Mouse (Mus musculus) left cerebral cortex, adult 8-10 months (tissue): ENCODE measurements around the gene Khdc1c. TPM values are rescaled to one million over a fixed set of nuclear protein-coding genes. Genes with fewer than 3 reads are reported as not detected.

Source experiments
- total RNA-seq, 4 experiments: library from RNA; stranded (reverse); gene quantifications; 2 replicates each; pipeline ENCODE4 v1.2.4; 2022

Khdc1c gene
- total RNA-seq, 4 experiments from 2014 or later = not detected

Other genes starting within 250 kb of the Khdc1c start
- gene Tmem14a, start 149.8 kb upstream of the Khdc1c start, total RNA-seq = 10 to 100 TPM; 45.0 to 54.0 (median 49.6) TPM
- 1 to 10 TPM; 1.3 to 3.0 (median 1.8) TPM for gene Gsta3, start 127.7 kb upstream of the Khdc1c start, total RNA-seq
- not detected for gene Khdc1a, start 18.7 kb upstream of the Khdc1c start, total RNA-seq
- gene Khdc1b, start 15.2 kb downstream of the Khdc1c start, total RNA-seq = not detected